Mouse (Mus musculus) myocyte (in vitro differentiated cells): Measurements from ENCODE around the gene Sox6.

ENCODE experiments used
- CEBPB ChIP-seq: IDR thresholded peaks from 2 replicates; pipeline ENCODE4 v1.6.1; 2011; ENCODE audit warnings: mild to moderate bottlenecking, moderate library complexity; ENCODE audit not compliant: poor library complexity, insufficient read depth, severe bottlenecking
- MAX ChIP-seq: IDR thresholded peaks from one replicate; pipeline ENCODE4 v1.6.1; 2011; ENCODE audit warnings: low read depth, mild to moderate bottlenecking, control low read depth
- POLR2A ChIP-seq: IDR thresholded peaks from one replicate; pipeline ENCODE4 v1.6.1; 2011; ENCODE audit warnings: low read depth, mild to moderate bottlenecking, control low read depth, moderate library complexity; ENCODE audit not compliant: insufficient read length
- POLR2AphosphoS2 ChIP-seq: IDR thresholded peaks from one replicate; pipeline ENCODE4 v1.6.1; 2011; ENCODE audit warnings: low read depth, control low read depth; ENCODE audit not compliant: insufficient read length
- TCF12 ChIP-seq: IDR thresholded peaks from one replicate; pipeline ENCODE4 v1.6.1; 2011; ENCODE audit warnings: mild to moderate bottlenecking, control low read depth; ENCODE audit not compliant: poor library complexity, insufficient read depth, severe bottlenecking
- USF1 ChIP-seq: IDR thresholded peaks from one replicate; pipeline ENCODE4 v1.6.1; 2011; ENCODE audit warnings: low read depth, mild to moderate bottlenecking, control low read depth, moderate library complexity

DNA sequence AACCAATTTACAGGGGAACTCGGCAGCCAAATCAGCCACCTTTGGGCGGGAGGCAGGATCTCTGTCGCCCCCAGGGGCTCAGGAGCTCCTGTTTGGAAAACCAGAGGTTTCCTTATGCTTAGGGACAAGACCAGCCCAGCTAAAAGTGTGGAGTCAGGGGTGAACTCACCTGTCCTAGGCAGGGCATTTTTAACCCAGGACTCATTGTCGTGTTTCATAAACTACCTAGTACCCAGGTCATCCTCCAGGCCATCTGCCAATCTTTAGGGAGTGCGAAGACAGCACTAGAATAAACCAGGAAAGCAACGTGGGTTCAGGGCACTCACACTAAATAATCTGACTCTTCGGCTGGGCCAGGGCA, 584.9 kb downstream of the Sox6 start:
- no peak for TF ChIP-seq USF1
- no peak for TF ChIP-seq POLR2AphosphoS2
- TF ChIP-seq POLR2A: no peak
- TF ChIP-seq CEBPB: no peak
- TF ChIP-seq TCF12: no peak
- no peak for TF ChIP-seq MAX
